Comparison of ENCODE assay signal across 9 mouse cellular contexts in genomic region chr2:181670285-181670912, GRCm38 (mm10). TPM values are rescaled to one million over a fixed set of nuclear protein-coding genes. Genes with fewer than 3 reads are reported as not detected.
DNase-seq lines count a peak whose midpoint lies in the region; ATAC-seq and TF ChIP-seq lines count a peak whose summit lies in the region.
"Had no signal": no experiment of that assay in that cellular context is flagged by ENCODE, and none has a peak within 500 bp of the region (broad histone marks: within the 10 kb centered on the region; RNA-seq: fewer than 3 reads in every experiment).

No protein-coding gene starts in this region.

- 0 out of 2 replicates have a peak, but pooled peaks have one; percentile 1 for TF ChIP-seq CTCF in kidney, adult 2 months (conservative IDR thresholded peaks at IDR 0.05; ENCODE audit: insufficient read depth, insufficient read length, low read depth, low read length)

- peak overlapping the region; percentile 58 for H3K4me2 ChIP-seq in forebrain, embryonic 15.5 days (replicated peaks)
- peak overlapping the region; percentile 53 for H3K4me2 ChIP-seq in midbrain, embryonic 13.5 days (replicated peaks)

- H3K4me1 ChIP-seq in kidney, adult 2 months (ENCODE audit: control insufficient read depth, insufficient read depth, low read length): no peaks in the 10 kb centered on the region
- peaks cover 20% of the 10 kb centered on the region for H3K4me1 ChIP-seq in forebrain, embryonic 15.5 days
- peaks cover 27% of the 10 kb centered on the region for H3K4me1 ChIP-seq in midbrain, embryonic 13.5 days (replicated peaks)

- H3K9me3 ChIP-seq in forebrain, embryonic 15.5 days: no peaks in the 10 kb centered on the region
- no peaks in the 10 kb centered on the region for H3K9me3 ChIP-seq in midbrain, embryonic 13.5 days

- no peak overlapping the region for H3K9ac ChIP-seq in forebrain, embryonic 15.5 days (replicated peaks)
- peak overlapping the region; percentile 39; the same call in 1 of the 2 replicates for H3K9ac ChIP-seq in midbrain, embryonic 13.5 days (replicated peaks)

- peak overlapping the region; percentile 30 for H3K4me3 ChIP-seq in kidney, adult 2 months (ENCODE audit: insufficient read depth, low read depth, low read length)
- peak overlapping the region; percentile 43 for H3K4me3 ChIP-seq in forebrain, embryonic 15.5 days
- H3K4me3 ChIP-seq in midbrain, embryonic 13.5 days (replicated peaks): peak overlapping the region; percentile 39

- peak overlapping the region; percentile 66; the same call in 1 of the 2 replicates for H3K27ac ChIP-seq in kidney, adult 2 months (ENCODE audit: insufficient read depth, low read depth, low read length)
- H3K27ac ChIP-seq in forebrain, embryonic 15.5 days (replicated peaks): no peak overlapping the region
- no peak overlapping the region for H3K27ac ChIP-seq in midbrain, embryonic 13.5 days

- ATAC-seq in forebrain, embryonic 15.5 days (replicated peaks): no peak
- no peak for ATAC-seq in midbrain, embryonic 13.5 days
- no peak for ATAC-seq in activated CD4-positive, CD25-positive, alpha-beta regulatory T cell, adult 4 months

- no peak for TF ChIP-seq POLR2A in kidney, adult 2 months (IDR thresholded peaks at IDR 0.05; ENCODE audit: low read depth, low read length)

- 5% methylated on average over 56 of the region's 56 CpGs for WGBS in kidney, adult 2 months
- WGBS in forebrain, embryonic 15.5 days: 3% methylated on average over 55 of the region's 56 CpGs
- 5% methylated on average over 56 of the region's 56 CpGs for WGBS in midbrain, embryonic 13.5 days

- no peaks in the 10 kb centered on the region for H3K36me3 ChIP-seq in kidney, adult 2 months (ENCODE audit: control insufficient read depth, insufficient read depth, low read length)
- H3K36me3 ChIP-seq in forebrain, embryonic 15.5 days: no peaks in the 10 kb centered on the region
- H3K36me3 ChIP-seq in midbrain, embryonic 13.5 days: no peaks in the 10 kb centered on the region
- H3K36me3 ChIP-seq: G1E had no signal

- no peaks in the 10 kb centered on the region; the same call in 1 of the 2 replicates for H3K27me3 ChIP-seq in kidney, adult 2 months (replicated peaks; ENCODE audit: control insufficient read depth, insufficient read depth, low read length)
- H3K27me3 ChIP-seq in forebrain, embryonic 15.5 days: peaks cover 64% of the 10 kb centered on the region
- peaks cover 74% of the 10 kb centered on the region for H3K27me3 ChIP-seq in midbrain, embryonic 13.5 days

- DNase-seq in kidney, adult 2 months: peak; percentile 43
- DNase-seq in kidney, adult 11 months: no peak
- DNase-seq in kidney, postnatal 14 days: peak; percentile 36
- no peak for DNase-seq in cerebellum, postnatal 36 days
- DNase-seq in cerebellum, adult 11 months: no peak

RNA-seq across cellular contexts. Expression of gene Sox18, which starts 1.0 kb away (rescaled TPM):
- 53.9 and 59.0 TPM in 2 replicates for polyA plus RNA-seq in kidney, adult 2 months (2012; rRNA removed)
- polyA plus RNA-seq in forebrain, embryonic 15.5 days (2015; fragmentation: Nextera tagmentation; extraction: Ambion mirVana): 12.9 and 14.7 TPM in 2 replicates
- 13.7 and 14.2 TPM in 2 replicates for polyA plus RNA-seq in midbrain, embryonic 13.5 days (2015; fragmentation: Nextera tagmentation; extraction: Ambion mirVana)
- not detected for polyA plus RNA-seq in activated CD4-positive, CD25-positive, alpha-beta regulatory T cell, adult 4 months (2017; shearing (Covaris generic))
- polyA plus RNA-seq: G1E had no signal

RNA-seq across cellular contexts. Expression of gene Tcea2, which starts 9.7 kb away (rescaled TPM):
- polyA plus RNA-seq in kidney, adult 2 months (2012; rRNA removed): 19.2 and 19.5 TPM in 2 replicates
- polyA plus RNA-seq in forebrain, embryonic 15.5 days (2015; fragmentation: Nextera tagmentation; extraction: Ambion mirVana): 44.8 and 51.4 TPM in 2 replicates
- 35.7 and 36.9 TPM in 2 replicates for polyA plus RNA-seq in midbrain, embryonic 13.5 days (2015; fragmentation: Nextera tagmentation; extraction: Ambion mirVana)
- polyA plus RNA-seq in activated CD4-positive, CD25-positive, alpha-beta regulatory T cell, adult 4 months (2017; shearing (Covaris generic)): 10 to 100 TPM in 1 of 2 experiments, 1 to 10 TPM in 1; 9.8 to 12.1 TPM

RNA-seq across cellular contexts. Expression of gene Gm29797, which starts 13.6 kb away (rescaled TPM):
- 0.11 TPM in 1 of 2 replicates, not detected in the other for polyA plus RNA-seq in kidney, adult 2 months (2012; rRNA removed)
- 0.26 TPM in 1 of 2 replicates, not detected in the other for polyA plus RNA-seq in forebrain, embryonic 15.5 days (2015; fragmentation: Nextera tagmentation; extraction: Ambion mirVana)
- not detected in 2 replicates for polyA plus RNA-seq in midbrain, embryonic 13.5 days (2015; fragmentation: Nextera tagmentation; extraction: Ambion mirVana)
- not detected for polyA plus RNA-seq in activated CD4-positive, CD25-positive, alpha-beta regulatory T cell, adult 4 months (2017; shearing (Covaris generic))

RNA-seq across cellular contexts. Expression of gene Rgs19, which starts 23.4 kb away (rescaled TPM):
- polyA plus RNA-seq in kidney, adult 2 months (2012; rRNA removed): 21.5 and 24.0 TPM in 2 replicates
- polyA plus RNA-seq in forebrain, embryonic 15.5 days (2015; fragmentation: Nextera tagmentation; extraction: Ambion mirVana): 49.1 and 49.7 TPM in 2 replicates
- polyA plus RNA-seq in midbrain, embryonic 13.5 days (2015; fragmentation: Nextera tagmentation; extraction: Ambion mirVana): 38.9 and 40.4 TPM in 2 replicates
- polyA plus RNA-seq in activated CD4-positive, CD25-positive, alpha-beta regulatory T cell, adult 4 months (2017; shearing (Covaris generic)): 100 to 1,000 TPM; 199 to 210 TPM

RNA-seq across cellular contexts. Expression of gene Lkaaear1, which starts 27.8 kb away (rescaled TPM):
- polyA plus RNA-seq in kidney, adult 2 months (2012; rRNA removed): not detected in 2 replicates
- polyA plus RNA-seq in forebrain, embryonic 15.5 days (2015; fragmentation: Nextera tagmentation; extraction: Ambion mirVana): not detected in 2 replicates
- not detected in 2 replicates for polyA plus RNA-seq in midbrain, embryonic 13.5 days (2015; fragmentation: Nextera tagmentation; extraction: Ambion mirVana)
- polyA plus RNA-seq in activated CD4-positive, CD25-positive, alpha-beta regulatory T cell, adult 4 months (2017; shearing (Covaris generic)): not detected
- polyA plus RNA-seq: G1E had no signal

Comparison
In these comparisons a context has a peak if more than half of its experiments do, and no peak if none do; other contexts are left out.
1. DNase-seq: peak in kidney, adult 2 months (single experiment) and kidney, postnatal 14 days (single experiment); none in kidney, adult 11 months (single experiment), cerebellum, postnatal 36 days (0 of 2) and cerebellum, adult 11 months (single experiment).
2. RNA of gene Sox18, which starts 1.0 kb away (polyA plus RNA-seq): 53.9 to 59.0 TPM in kidney, adult 2 months, 13.7 to 14.2 TPM in midbrain, embryonic 13.5 days and 12.9 to 14.7 TPM in forebrain, embryonic 15.5 days; not detected in activated CD4-positive, CD25-positive, alpha-beta regulatory T cell, adult 4 months; every median in the first group is over 10 times any median in the second.
3. Peak in every context shown above with its lines, with median percentiles within 50 percentile points of each other: H3K4me3 ChIP-seq.